Mouse (Mus musculus) embryonic fibroblast, embryonic 13.5 days (primary cell): Measurements from ENCODE around the gene Immp2l.

Source experiments
- CTCF ChIP-seq: IDR thresholded peaks from 2 replicates; pipeline ENCODE4 v1.5.1; 2011; ENCODE audit warnings: mild to moderate bottlenecking, control low read depth, low read length, moderate library complexity, borderline replicate concordance; ENCODE audit not compliant: insufficient read depth
- POLR2A ChIP-seq: IDR thresholded peaks from 2 replicates; pipeline ENCODE4 v1.6.1; 2011; ENCODE audit warnings: low read depth, mild to moderate bottlenecking, control low read depth, low read length, moderate library complexity

DNA sequence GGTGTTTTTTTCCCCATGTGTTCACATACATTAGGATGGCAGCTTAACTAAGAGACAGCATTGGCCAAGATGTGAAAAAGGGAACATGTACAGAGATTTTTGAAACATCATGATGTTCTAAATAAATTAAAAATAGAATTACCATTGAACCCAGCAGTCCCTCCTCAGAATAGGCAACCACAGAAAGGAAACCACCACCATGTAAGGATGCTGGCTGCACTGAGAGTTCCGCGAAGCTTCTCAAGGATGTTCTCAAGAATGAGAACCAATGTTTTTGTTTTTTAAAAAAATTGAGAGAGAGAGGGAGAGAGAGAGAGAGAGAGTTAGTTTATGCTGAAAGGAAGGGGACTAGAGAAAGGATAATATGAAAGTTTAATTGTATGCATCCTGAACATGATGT is 7.2 kb downstream of the Immp2l start:
- TF ChIP-seq POLR2A (no peak), CTCF (no peak)
